Mouse (Mus musculus) lung, embryonic 14.5 days (tissue): ENCODE measurements around the gene Atp6v0e. TPM values are rescaled to one million over a fixed set of nuclear protein-coding genes. Genes with fewer than 3 reads are reported as not detected.

ENCODE experiments used
- ATAC-seq: fragments of 200-750 bp; cut with Nextera tagmentation; 2 replicates; pipeline ENCODE4 v1.8.0; 2017; ENCODE audit warnings: mild to moderate bottlenecking, moderate TSS enrichment, moderate library complexity; ENCODE audit not compliant: insufficient read depth
- DNase-seq: peaks from one replicate; pipeline ENCODE4 v3.0.0-alpha.2; 2015
- H3K27ac ChIP-seq: fragments of 300-500 bp; sonication (generic); 2 replicates; pipeline ENCODE4 v1.5.1; 2014; ENCODE audit warnings: low read depth, mild to moderate bottlenecking, moderate library complexity
- H3K27me3 ChIP-seq: fragments of 300-500 bp; sonication (generic); 2 replicates; pipeline ENCODE4 v1.6.1; 2014; ENCODE audit warnings: low read length, control low read depth; ENCODE audit not compliant: insufficient read depth
- H3K36me3 ChIP-seq: fragments of 300-500 bp; sonication (generic); 2 replicates; pipeline ENCODE4 v1.6.1; 2014; ENCODE audit warnings: control low read depth; ENCODE audit not compliant: insufficient read depth
- H3K4me1 ChIP-seq: fragments of 300-500 bp; sonication (generic); 2 replicates; pipeline ENCODE4 v1.6.1; 2014; ENCODE audit warnings: antibody characterized with exemption, control low read depth; ENCODE audit not compliant: insufficient read depth
- H3K4me2 ChIP-seq: fragments of 300-500 bp; sonication (generic); 2 replicates; pipeline ENCODE4 v1.6.1; 2014; ENCODE audit warnings: mild to moderate bottlenecking
- H3K4me3 ChIP-seq: fragments of 300-500 bp; sonication (generic); 2 replicates; pipeline ENCODE4 v1.5.1; 2014; ENCODE audit warnings: low read depth, low read length
- H3K9ac ChIP-seq: fragments of 300-500 bp; sonication (generic); 2 replicates; pipeline ENCODE4 v1.6.1; 2014
- H3K9me3 ChIP-seq: fragments of 300-500 bp; sonication (generic); 2 replicates; pipeline ENCODE4 v1.6.1; 2016; ENCODE audit warnings: low read depth, low read length, control low read depth
- CTCF ChIP-seq: IDR thresholded peaks from 2 replicates; pipeline ENCODE4 v1.5.1; 2016; ENCODE audit warnings: antibody characterized with exemption, low read depth
- WGBS: fragments of 180-500 bp; shearing (Covaris S2); extraction: QIAGEN DNeasy Blood & Tissue Kit; methylation state at CpG from one replicate; pipeline ENCODE4 v1.1.7; 2014; 5-methylcytosine and 5-hydroxymethylcytosine counted together
- polyA plus RNA-seq: library from polyadenylated mRNA; unstranded; fragments of >200 nt; fragmentation: Nextera tagmentation; extraction: Ambion mirVana; gene quantifications from 2 replicates; pipeline ENCODE4 v1.2.1, GENCODE M21; 2014

The Atp6v0e gene
- polyA plus RNA-seq, 1 experiment from 2014 or later = 143 TPM

DNA sequence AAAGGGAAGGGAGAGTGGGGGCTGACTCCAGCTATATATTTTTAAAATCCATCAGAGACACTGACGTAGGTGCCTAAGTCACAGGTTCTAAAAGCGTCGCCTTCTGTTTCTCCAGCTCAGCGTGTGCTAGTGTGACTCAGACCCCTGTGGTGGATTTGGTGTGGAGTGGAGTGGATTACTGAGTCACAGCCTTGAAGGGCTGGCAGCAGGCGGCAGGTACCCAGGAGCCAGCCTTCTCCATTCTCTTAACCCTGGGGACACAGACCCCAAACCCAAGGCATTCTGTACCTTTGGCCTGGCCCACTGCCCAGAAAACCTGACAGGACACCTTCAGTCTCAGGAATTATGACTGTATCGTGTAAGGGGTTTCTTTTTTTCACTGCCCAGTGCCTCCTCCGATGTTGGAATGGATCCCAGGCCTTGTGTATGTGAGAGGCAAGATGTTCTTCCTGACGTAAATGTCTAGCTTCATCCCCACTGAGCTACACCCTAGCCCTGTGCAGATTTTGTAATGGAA lies 31.2 kb upstream of the Atp6v0e start:
- Histone ChIP-seq H3K4me2 (no peak overlapping the region), H3K27ac (no peak overlapping the region), H3K4me1 (no peaks in the 10 kb centered on the region), H3K27me3 (no peaks in the 10 kb centered on the region), H3K9ac (no peak overlapping the region), H3K9me3 (no peaks in the 10 kb centered on the region), H3K36me3 (peaks cover 87% of the 10 kb centered on the region), H3K4me3 (no peak overlapping the region)
- WGBS = 82% methylated on average over 8 of the region's 8 CpGs
- no peak for ATAC-seq
- no peak for DNase-seq
- no peak for TF ChIP-seq CTCF

DNA sequence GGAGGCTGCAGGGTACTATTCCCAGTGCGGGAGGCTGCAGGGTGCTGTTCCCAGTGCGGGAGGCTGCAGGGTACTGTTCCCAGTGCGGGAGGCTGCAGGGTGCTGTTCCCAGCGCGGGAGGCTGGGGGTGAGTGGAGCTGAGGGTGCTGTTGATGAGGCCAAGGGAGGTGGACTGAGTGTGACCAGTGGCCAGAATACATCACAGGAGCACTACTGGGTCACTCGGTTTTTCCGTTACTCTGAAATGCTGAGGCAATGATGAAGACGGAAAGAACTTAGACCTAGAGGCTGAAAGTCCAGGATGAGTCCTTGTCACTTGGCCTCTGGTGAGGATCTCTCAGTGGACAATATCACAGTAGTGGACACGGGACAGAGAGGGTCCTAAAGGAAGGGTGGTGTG lies 29.8 kb upstream of the Atp6v0e start:
- no peak for ATAC-seq
- H3K36me3 ChIP-seq = peaks cover 82% of the 10 kb centered on the region
- no peak overlapping the region for H3K27ac ChIP-seq

DNA sequence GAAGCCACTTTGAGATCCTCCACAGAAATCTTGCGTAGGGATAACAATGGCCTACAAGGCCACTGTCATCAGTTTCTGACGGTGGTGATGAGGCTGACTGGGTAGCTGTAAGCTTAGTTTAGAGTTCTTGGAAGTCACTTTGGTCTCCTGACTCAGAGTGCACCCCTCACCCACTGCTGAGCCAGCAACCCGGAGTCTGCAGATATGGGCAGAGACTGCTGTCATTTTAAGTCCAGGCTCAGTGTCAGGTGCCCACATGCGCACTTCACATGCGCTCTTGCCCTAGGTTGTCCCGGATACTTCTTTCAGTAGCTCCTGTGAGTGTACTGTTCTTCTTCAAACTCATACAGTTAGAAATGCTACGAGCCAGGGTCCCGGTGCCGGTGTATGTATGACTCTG lies 29.1 kb upstream of the Atp6v0e start:
- ATAC-seq (no peak), DNase-seq (no peak)
- Histone ChIP-seq H3K36me3 (peaks cover 78% of the 10 kb centered on the region), H3K27me3 (no peaks in the 10 kb centered on the region), H3K9me3 (no peaks in the 10 kb centered on the region), H3K4me2 (no peak overlapping the region), H3K9ac (no peak overlapping the region), H3K4me1 (no peaks in the 10 kb centered on the region), H3K27ac (no peak overlapping the region), H3K4me3 (no peak overlapping the region)
- no peak for TF ChIP-seq CTCF
- WGBS = 93% methylated on average over 9 of the region's 9 CpGs

More for the DNA sequence above, 29.8 kb upstream of the Atp6v0e start:
- no peaks in the 10 kb centered on the region for H3K9me3 ChIP-seq
- WGBS = 89% methylated on average over 9 of the region's 9 CpGs
- no peaks in the 10 kb centered on the region for H3K4me1 ChIP-seq
- no peak for TF ChIP-seq CTCF
- no peak overlapping the region for H3K4me3 ChIP-seq
- H3K27me3 ChIP-seq = no peaks in the 10 kb centered on the region
- no peak overlapping the region for H3K4me2 ChIP-seq
- H3K9ac ChIP-seq = no peak overlapping the region
- no peak for DNase-seq

DNA sequence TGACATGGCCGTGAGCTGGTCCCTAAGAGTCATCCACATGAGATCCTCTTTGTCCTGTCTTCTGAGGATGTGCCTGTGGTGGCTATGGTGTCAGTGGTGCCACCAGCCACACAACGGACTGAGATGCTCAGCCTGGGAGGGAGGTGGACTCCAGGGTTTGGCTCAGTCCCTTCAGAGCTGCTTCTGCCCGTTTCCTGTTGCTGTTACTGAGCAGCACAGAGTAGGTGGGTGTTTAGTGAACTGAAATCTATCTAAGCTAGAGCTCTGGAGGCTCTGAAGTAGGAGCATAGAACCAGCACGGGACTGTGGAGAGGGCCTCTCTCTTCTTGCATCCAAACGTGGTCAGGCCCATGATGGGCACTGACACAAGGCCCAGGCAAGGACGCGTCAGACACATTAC lies 28.5 kb upstream of the Atp6v0e start:
- H3K27ac ChIP-seq = no peak overlapping the region
- TF ChIP-seq CTCF = no peak
- H3K27me3 ChIP-seq = no peaks in the 10 kb centered on the region
- H3K36me3 ChIP-seq = peaks cover 78% of the 10 kb centered on the region
- H3K9ac ChIP-seq = no peak overlapping the region
- no peak for ATAC-seq
- no peak overlapping the region for H3K4me2 ChIP-seq
- DNase-seq = no peak
- no peak overlapping the region for H3K4me3 ChIP-seq
- no peaks in the 10 kb centered on the region for H3K9me3 ChIP-seq
- WGBS = 84% methylated on average over 7 of the region's 7 CpGs
- H3K4me1 ChIP-seq = no peaks in the 10 kb centered on the region

DNA sequence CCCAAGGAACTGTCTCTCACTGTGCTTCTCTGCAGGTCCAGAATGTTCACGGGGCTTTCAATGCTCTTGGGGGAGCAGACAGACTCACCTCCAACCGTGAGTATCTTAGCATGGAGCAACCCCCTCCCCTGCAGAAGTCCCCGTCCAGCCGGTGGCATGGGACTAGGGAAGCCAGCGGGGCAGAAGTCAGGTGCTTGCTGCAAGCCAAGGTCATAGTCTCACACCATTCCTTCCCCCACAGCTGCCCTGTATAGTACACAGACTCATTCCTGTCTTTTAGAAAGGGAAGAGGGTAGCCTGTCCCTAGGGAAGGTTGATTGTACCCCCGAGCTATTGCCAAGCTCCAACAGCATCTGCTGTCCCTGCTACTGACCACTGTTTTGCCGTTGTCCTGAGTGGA lies 27.1 kb upstream of the Atp6v0e start:
- no peak overlapping the region for H3K9ac ChIP-seq
- no peak overlapping the region for H3K4me3 ChIP-seq
- H3K4me2 ChIP-seq = no peak overlapping the region
- 91% methylated on average over 7 of the region's 7 CpGs for WGBS
- peaks cover 78% of the 10 kb centered on the region for H3K36me3 ChIP-seq
- ATAC-seq = no peak
- DNase-seq = no peak
- no peaks in the 10 kb centered on the region for H3K4me1 ChIP-seq
- no peaks in the 10 kb centered on the region for H3K27me3 ChIP-seq
- H3K27ac ChIP-seq = no peak overlapping the region
- no peaks in the 10 kb centered on the region for H3K9me3 ChIP-seq
- no peak for TF ChIP-seq CTCF

DNA sequence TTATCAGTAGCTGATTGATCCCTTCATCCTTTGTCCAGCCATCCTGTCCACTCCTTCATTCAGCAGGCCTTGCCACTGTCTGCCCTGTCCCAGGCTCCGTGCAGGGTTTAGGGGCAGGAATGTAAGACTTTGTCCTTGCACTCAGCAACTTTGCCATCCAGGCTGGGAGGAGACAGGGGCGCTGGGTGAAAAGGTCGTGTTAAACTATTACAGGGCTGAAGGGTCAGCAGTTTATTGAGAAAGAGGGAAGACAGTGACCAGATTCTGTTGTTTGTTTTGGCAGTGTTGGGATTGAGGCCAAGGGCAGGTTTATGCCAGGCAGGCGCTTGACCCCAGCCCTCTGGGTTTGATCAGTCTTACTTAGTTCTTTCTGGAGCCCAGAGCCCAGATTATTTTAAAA lies 25.2 kb upstream of the Atp6v0e start:
- no peaks in the 10 kb centered on the region for H3K27me3 ChIP-seq
- ATAC-seq (no peak), DNase-seq (no peak)
- no peak overlapping the region for H3K27ac ChIP-seq
- H3K36me3 ChIP-seq = peaks cover 78% of the 10 kb centered on the region
- no peak for TF ChIP-seq CTCF
- whole genome bisulfite sequencing = 51% methylated on average over 4 of the region's 4 CpGs
- H3K4me3 ChIP-seq = no peak overlapping the region
- no peaks in the 10 kb centered on the region for H3K4me1 ChIP-seq
- H3K9me3 ChIP-seq = no peaks in the 10 kb centered on the region
- no peak overlapping the region for H3K9ac ChIP-seq
- no peak overlapping the region for H3K4me2 ChIP-seq

DNA sequence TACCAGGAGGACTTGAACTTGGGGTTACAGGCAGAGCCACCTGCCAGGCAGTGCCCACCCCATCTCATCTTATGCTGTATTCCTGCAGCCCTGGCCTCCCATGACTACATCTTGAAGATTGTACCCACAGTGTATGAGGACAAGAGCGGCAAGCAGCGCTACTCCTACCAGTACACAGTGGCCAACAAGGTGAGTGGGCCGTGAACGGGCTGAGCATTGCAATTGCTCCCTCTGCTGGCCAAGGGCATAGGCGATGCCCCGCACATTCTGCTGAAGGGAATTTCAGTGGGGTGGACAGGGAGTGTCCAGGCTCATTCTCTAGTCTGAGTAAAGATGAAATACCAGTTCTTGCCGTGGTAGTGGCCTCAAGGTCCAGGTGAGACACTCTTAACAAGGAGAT lies 24.4 kb upstream of the Atp6v0e start:
- Histone ChIP-seq H3K27ac (no peak overlapping the region), H3K9me3 (no peaks in the 10 kb centered on the region), H3K9ac (no peak overlapping the region), H3K36me3 (peaks cover 83% of the 10 kb centered on the region), H3K4me3 (no peak overlapping the region), H3K27me3 (no peaks in the 10 kb centered on the region), H3K4me2 (no peak overlapping the region), H3K4me1 (no peaks in the 10 kb centered on the region)
- TF ChIP-seq CTCF = peak; percentile 99
- WGBS = 20% methylated on average over 7 of the region's 7 CpGs
- peak; percentile 69 for ATAC-seq
- peak; percentile 89 for DNase-seq

DNA sequence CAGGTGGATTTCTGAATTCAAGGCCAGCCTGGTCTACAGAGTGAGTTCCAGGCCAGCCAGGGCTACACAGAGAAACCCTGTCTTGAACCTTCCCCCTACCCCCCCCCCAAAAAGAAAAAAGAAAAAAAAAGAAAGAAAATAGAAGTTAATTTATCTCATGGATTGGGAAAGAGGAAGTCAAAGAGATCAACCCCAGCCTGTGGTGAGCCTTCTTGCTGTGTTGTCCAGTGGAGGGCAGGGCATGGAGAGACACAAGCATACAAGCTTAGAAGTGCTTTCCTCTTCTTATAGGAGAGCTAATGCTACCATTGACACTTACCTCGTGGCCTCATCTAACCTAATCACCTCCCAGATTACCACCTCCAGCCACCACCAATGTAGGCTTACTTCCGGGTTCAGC lies 23.2 kb upstream of the Atp6v0e start:
- Histone ChIP-seq H3K4me2 (no peak overlapping the region), H3K9ac (no peak overlapping the region), H3K27me3 (no peaks in the 10 kb centered on the region), H3K27ac (no peak overlapping the region), H3K36me3 (peaks cover 83% of the 10 kb centered on the region), H3K4me3 (no peak overlapping the region), H3K9me3 (no peaks in the 10 kb centered on the region), H3K4me1 (no peaks in the 10 kb centered on the region)
- 81% methylated on average over 2 of the region's 2 CpGs for WGBS
- no peak for TF ChIP-seq CTCF
- ATAC-seq = no peak
- DNase-seq = no peak
